Mouse (Mus musculus): Measurements from ENCODE around the gene Sectm1b.

DNA sequence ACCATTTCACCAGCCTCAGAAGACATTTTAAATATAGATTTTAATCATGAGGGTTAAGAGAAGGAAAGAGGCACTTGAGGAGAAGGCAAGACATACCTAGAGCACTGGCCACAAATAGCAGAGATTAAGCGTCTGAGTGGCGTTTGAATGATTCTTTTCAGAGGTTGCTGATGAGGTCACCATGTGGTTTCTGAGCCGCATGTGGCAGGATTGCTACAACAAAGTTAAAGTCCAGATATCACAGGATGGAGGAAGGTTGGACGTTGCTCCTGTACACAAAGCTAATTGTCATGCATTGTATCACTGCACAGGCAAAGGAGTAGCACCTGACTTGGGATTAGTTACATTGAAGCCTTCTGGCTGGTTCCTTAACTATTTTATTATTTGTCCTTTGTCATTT, 22.9 kb upstream of the Sectm1b start:
- TF ChIP-seq CTCF (IDR thresholded peaks at IDR 0.05; ENCODE audit: borderline replicate concordance, insufficient read depth, low read depth, low read length) (no peak), POLR2A (IDR thresholded peaks at IDR 0.05; ENCODE audit: borderline replicate concordance, insufficient read depth, low read length) (no peak)

Data from cerebellum, adult 2 months (tissue).